Mouse (Mus musculus): ENCODE measurements at regions not wholly inside any gene's neighbourhood (a gene's known extent, or its start where the extent isn't known, plus 50 kb on each side); places are given as distances from the start of the nearest gene placed in this dataset.

GRCm38 (mm10) chr6:47389908-47390307, 63.3 kb upstream of the Cul1 start:
- Histone ChIP-seq H3K4me2 (ENCODE audit: low read depth, low read length) (no peak overlapping the region), H3K9ac (replicated peaks; ENCODE audit: low read depth, low read length) (no peak overlapping the region), H3K9me3 (replicated peaks; ENCODE audit: control insufficient read depth, low read length) (no peaks in the 10 kb centered on the region), H3K27me3 (ENCODE audit: control insufficient read depth, insufficient read depth, low read length) (0 out of 2 replicates have a peak, but pooled peaks cover 4% of the 10 kb centered on the region), H3K36me3 (replicated peaks; ENCODE audit: control insufficient read depth, insufficient read depth, low read length) (no peaks in the 10 kb centered on the region), H3K4me1 (ENCODE audit: control insufficient read depth, insufficient read depth) (no peaks in the 10 kb centered on the region), H3K27ac (ENCODE audit: low read depth) (no peak overlapping the region), H3K4me3 (ENCODE audit: low read depth, low read length) (no peak overlapping the region)
- ATAC-seq (ENCODE audit: insufficient read depth, low read depth): no peak
- DNase-seq (ENCODE audit: low spot score): no peak
- TF ChIP-seq CTCF (IDR thresholded peaks at IDR 0.05; ENCODE audit: low read depth): no peak
- TF ChIP-seq EP300 (IDR thresholded peaks at IDR 0.05; ENCODE audit: low read depth): no peak
- WGBS: 76% methylated on average over 4 of the region's 4 CpGs

GRCm38 (mm10) chr6:47390436-47391002, 62.7 kb upstream of the Cul1 start:
- ATAC-seq (ENCODE audit: insufficient read depth, low read depth) (no peak), DNase-seq (ENCODE audit: low spot score) (no peak)
- Histone ChIP-seq H3K9me3 (replicated peaks; ENCODE audit: control insufficient read depth, low read length) (no peaks in the 10 kb centered on the region), H3K27ac (ENCODE audit: low read depth) (no peak overlapping the region), H3K4me1 (ENCODE audit: control insufficient read depth, insufficient read depth) (no peaks in the 10 kb centered on the region), H3K9ac (replicated peaks; ENCODE audit: low read depth, low read length) (no peak overlapping the region), H3K4me2 (ENCODE audit: low read depth, low read length) (no peak overlapping the region), H3K27me3 (ENCODE audit: control insufficient read depth, insufficient read depth, low read length) (0 out of 2 replicates have a peak, but pooled peaks cover 4% of the 10 kb centered on the region), H3K4me3 (ENCODE audit: low read depth, low read length) (no peak overlapping the region), H3K36me3 (replicated peaks; ENCODE audit: control insufficient read depth, insufficient read depth, low read length) (no peaks in the 10 kb centered on the region)
- WGBS: 48% methylated on average over 7 of the region's 7 CpGs
- TF ChIP-seq CTCF (IDR thresholded peaks at IDR 0.05; ENCODE audit: low read depth) (no peak), EP300 (IDR thresholded peaks at IDR 0.05; ENCODE audit: low read depth) (no peak)

- Histone ChIP-seq H3K9me3 (replicated peaks; ENCODE audit: control insufficient read depth, low read length) (no peaks in the 10 kb centered on the region), H3K36me3 (replicated peaks; ENCODE audit: control insufficient read depth, insufficient read depth, low read length) (no peaks in the 10 kb centered on the region), H3K27me3 (ENCODE audit: control insufficient read depth, insufficient read depth, low read length) (0 out of 2 replicates have a peak, but pooled peaks cover 4% of the 10 kb centered on the region), H3K4me2 (ENCODE audit: low read depth, low read length) (no peak overlapping the region), H3K4me1 (ENCODE audit: control insufficient read depth, insufficient read depth) (no peaks in the 10 kb centered on the region), H3K9ac (replicated peaks; ENCODE audit: low read depth, low read length) (no peak overlapping the region), H3K4me3 (ENCODE audit: low read depth, low read length) (no peak overlapping the region), H3K27ac (ENCODE audit: low read depth) (no peak overlapping the region)
- TF ChIP-seq CTCF (IDR thresholded peaks at IDR 0.05; ENCODE audit: low read depth) (no peak), EP300 (IDR thresholded peaks at IDR 0.05; ENCODE audit: low read depth) (no peak)
- DNase-seq (ENCODE audit: low spot score) (no peak), ATAC-seq (ENCODE audit: insufficient read depth, low read depth) (no peak)
- 53% methylated on average over 3 of the region's 3 CpGs for WGBS
These were observed 62.0 kb upstream of the Cul1 start for GRCm38 (mm10) chr6:47391014-47391802.

GRCm38 (mm10) chr6:47395465-47396337, 57.5 kb upstream of the Cul1 start:
- no peaks in the 10 kb centered on the region for H3K36me3 ChIP-seq (replicated peaks; ENCODE audit: control insufficient read depth, insufficient read depth, low read length)
- no peak for TF ChIP-seq EP300 (IDR thresholded peaks at IDR 0.05; ENCODE audit: low read depth)
- TF ChIP-seq CTCF (IDR thresholded peaks at IDR 0.05; ENCODE audit: low read depth): peak; percentile 52
- H3K9ac ChIP-seq (replicated peaks; ENCODE audit: low read depth, low read length): no peak overlapping the region
- no peak overlapping the region for H3K4me2 ChIP-seq (ENCODE audit: low read depth, low read length)
- no peak overlapping the region for H3K27ac ChIP-seq (ENCODE audit: low read depth)
- ATAC-seq (ENCODE audit: insufficient read depth, low read depth) (no peak), DNase-seq (ENCODE audit: low spot score) (no peak)
- no peaks in the 10 kb centered on the region for H3K9me3 ChIP-seq (replicated peaks; ENCODE audit: control insufficient read depth, low read length)
- 33% methylated on average over 5 of the region's 5 CpGs for WGBS
- no peaks in the 10 kb centered on the region for H3K4me1 ChIP-seq (ENCODE audit: control insufficient read depth, insufficient read depth)
- H3K4me3 ChIP-seq (ENCODE audit: low read depth, low read length): no peak overlapping the region
- H3K27me3 ChIP-seq (ENCODE audit: control insufficient read depth, insufficient read depth, low read length): 0 out of 2 replicates have a peak, but pooled peaks cover under 1% of the 10 kb centered on the region

Data from heart, postnatal 0 days (tissue).